Mouse (Mus musculus): ENCODE data around the gene Nsa2. TPM values are rescaled to one million over a fixed set of nuclear protein-coding genes. Genes with fewer than 3 reads are reported as not detected.

Nsa2 gene
- polyA plus RNA-seq (2012), result 22.8 and 28.8 TPM in 2 replicates

GRCm38 (mm10) chr13:97137466-97138400, at the start of gene Nsa2, which contains the start of gene Gfm2:
Gene Nsa2, minus strand, starts transcription at chr13:97137937.
Gene Gfm2, plus strand, starts transcription at chr13:97137937.

GRCm38 (mm10) chr13:97099187-97099852, 38.4 kb downstream of the Nsa2 start, which contains the start of gene Gm6169:
Gene Gm6169, minus strand, starts transcription at chr13:97099237.

Other genes with a start within 250 kb of the Nsa2 start
- 0.11 and 0.15 TPM in 2 replicates for gene Gcnt4, start 213.2 kb downstream of the Nsa2 start, polyA plus RNA-seq (2012)
- gene 1700029F12Rik, start 103.6 kb downstream of the Nsa2 start, polyA plus RNA-seq (2012), result not detected in 2 replicates
- 0.03 and 0.05 TPM in 2 replicates for gene Fam169a, start 70.7 kb downstream of the Nsa2 start, polyA plus RNA-seq (2012)
- 0.13 TPM in 1 of 2 replicates, not detected in the other for gene Gm6169, start 38.7 kb downstream of the Nsa2 start, polyA plus RNA-seq (2012)
- 13.9 and 15.2 TPM in 2 replicates for gene Gfm2, start within 50 bp of the Nsa2 start, polyA plus RNA-seq (2012)
- 12.2 and 12.3 TPM in 2 replicates for gene Hexb, start 60.4 kb upstream of the Nsa2 start, polyA plus RNA-seq (2012)
- gene Enc1, start 103.2 kb upstream of the Nsa2 start, polyA plus RNA-seq (2012), result 3.2 and 3.4 TPM in 2 replicates

Data from megakaryocyte-erythroid progenitor cell, adult 5 weeks (primary cell).